Mouse (Mus musculus) liver, embryonic 16.5 days (tissue): Measurements from ENCODE around the gene Dapp1. TPM values are rescaled to one million over a fixed set of nuclear protein-coding genes. Genes with fewer than 3 reads are reported as not detected.

Experiments
- ATAC-seq: fragments of 200-750 bp; cut with Nextera tagmentation; 2 replicates; pipeline ENCODE4 v1.8.0; 2017; ENCODE audit warnings: low read depth, mild to moderate bottlenecking, moderate number of reproducible peaks, moderate library complexity
- H3K27ac ChIP-seq: fragments of 300-500 bp; sonication (generic); 2 replicates; pipeline ENCODE4 v1.5.1; 2014; ENCODE audit warnings: mild to moderate bottlenecking, low read length
- H3K27me3 ChIP-seq: fragments of 300-500 bp; sonication (generic); 2 replicates; pipeline ENCODE4 v1.6.1; 2014; ENCODE audit warnings: low read depth, low read length, mixed read lengths; ENCODE audit not compliant: control insufficient read depth, insufficient read depth
- H3K36me3 ChIP-seq: fragments of 300-500 bp; sonication (generic); 2 replicates; pipeline ENCODE4 v1.6.1; 2014; ENCODE audit warnings: mild to moderate bottlenecking; ENCODE audit not compliant: control insufficient read depth, insufficient read depth
- H3K4me1 ChIP-seq: fragments of 300-500 bp; sonication (generic); 2 replicates; pipeline ENCODE4 v1.6.1; 2014; ENCODE audit warnings: low read depth, low read length, mixed read lengths; ENCODE audit not compliant: control insufficient read depth
- H3K4me2 ChIP-seq: fragments of 300-500 bp; sonication (generic); 2 replicates; pipeline ENCODE4 v1.6.1; 2014; ENCODE audit warnings: low read depth, low read length, mixed read lengths
- H3K4me3 ChIP-seq: fragments of 300-500 bp; sonication (generic); 2 replicates; pipeline ENCODE4 v1.5.1; 2014; ENCODE audit warnings: low read depth, mild to moderate bottlenecking, low read length
- H3K9ac ChIP-seq: fragments of 300-500 bp; sonication (generic); 2 replicates; pipeline ENCODE4 v1.6.1; 2014; ENCODE audit warnings: low read depth, low read length
- H3K9me3 ChIP-seq: fragments of 300-500 bp; sonication (generic); replicated peaks from 2 replicates; pipeline ENCODE4 v1.6.1; 2016; ENCODE audit warnings: low read length; ENCODE audit not compliant: control insufficient read depth
- WGBS: fragments of 180-500 bp; shearing (Covaris S2); extraction: QIAGEN DNeasy Blood & Tissue Kit; methylation state at CpG from one replicate; pipeline ENCODE4 v1.1.7; 2014; ENCODE audit not compliant: insufficient replicate concordance; 5-methylcytosine and 5-hydroxymethylcytosine counted together
- polyA plus RNA-seq: library from polyadenylated mRNA; unstranded; fragments of >200 nt; fragmentation: Nextera tagmentation; extraction: Ambion mirVana; gene quantifications from 2 replicates; pipeline ENCODE4 v1.2.1, GENCODE M21; 2015

Dapp1 gene
- polyA plus RNA-seq, 1 experiment from 2014 or later = 13.0 TPM

DNA sequence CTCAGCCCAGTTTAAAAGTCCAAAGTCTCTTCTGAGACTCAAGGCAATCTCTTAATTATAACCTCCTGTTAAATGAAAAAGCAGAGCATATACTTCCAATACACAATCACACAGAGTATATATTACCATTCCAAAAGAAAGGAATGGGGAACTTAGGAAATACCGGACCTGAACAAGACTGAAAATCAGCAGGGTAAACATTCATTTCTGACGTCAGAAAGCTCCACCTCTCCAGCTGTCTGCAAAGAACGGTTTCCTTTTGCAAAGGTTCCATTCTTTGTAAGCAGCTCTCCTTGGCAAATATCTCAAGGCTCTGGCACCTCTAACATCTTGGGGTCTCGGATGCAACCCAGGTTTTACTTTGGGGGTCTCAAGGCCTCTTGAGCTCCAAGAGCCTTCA lies 31.0 kb upstream of the Dapp1 start:
- peak overlapping the region; percentile 35 for H3K4me3 ChIP-seq
- no peak for ATAC-seq
- no peaks in the 10 kb centered on the region for H3K36me3 ChIP-seq
- no peaks in the 10 kb centered on the region for H3K9me3 ChIP-seq
- 36% methylated on average over 4 of the region's 4 CpGs for WGBS
- no peaks in the 10 kb centered on the region for H3K27me3 ChIP-seq
- H3K4me1 ChIP-seq = no peaks in the 10 kb centered on the region
- no peak overlapping the region for H3K9ac ChIP-seq
- H3K27ac ChIP-seq = no peak overlapping the region
- H3K4me2 ChIP-seq = peak overlapping the region; percentile 34

DNA sequence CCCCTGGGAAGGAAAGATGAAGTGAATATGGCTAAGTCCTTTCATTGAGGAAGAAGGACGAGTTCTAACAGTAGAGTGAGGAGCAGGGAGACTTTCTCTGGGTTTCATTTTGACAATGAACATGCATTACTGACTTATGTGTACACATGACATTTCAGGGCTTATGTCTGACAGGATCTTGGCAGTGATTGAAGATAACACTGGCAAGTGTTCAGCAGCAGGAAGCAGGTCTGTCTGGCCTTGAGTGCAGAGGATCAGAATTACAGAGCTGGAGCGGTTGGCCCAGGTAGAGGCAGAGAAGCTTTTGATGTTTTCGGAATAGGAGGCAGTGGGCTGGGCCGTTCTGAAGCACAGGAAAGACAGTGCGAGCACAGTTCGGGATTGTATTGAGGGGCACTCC lies 26.8 kb upstream of the Dapp1 start:
- WGBS = 61% methylated on average over 6 of the region's 6 CpGs
- no peaks in the 10 kb centered on the region for H3K9me3 ChIP-seq
- H3K9ac ChIP-seq = no peak overlapping the region
- no peaks in the 10 kb centered on the region for H3K4me1 ChIP-seq
- H3K4me2 ChIP-seq = no peak overlapping the region
- no peak overlapping the region for H3K27ac ChIP-seq
- no peaks in the 10 kb centered on the region for H3K27me3 ChIP-seq
- ATAC-seq = no peak
- no peak overlapping the region for H3K4me3 ChIP-seq
- no peaks in the 10 kb centered on the region for H3K36me3 ChIP-seq

DNA sequence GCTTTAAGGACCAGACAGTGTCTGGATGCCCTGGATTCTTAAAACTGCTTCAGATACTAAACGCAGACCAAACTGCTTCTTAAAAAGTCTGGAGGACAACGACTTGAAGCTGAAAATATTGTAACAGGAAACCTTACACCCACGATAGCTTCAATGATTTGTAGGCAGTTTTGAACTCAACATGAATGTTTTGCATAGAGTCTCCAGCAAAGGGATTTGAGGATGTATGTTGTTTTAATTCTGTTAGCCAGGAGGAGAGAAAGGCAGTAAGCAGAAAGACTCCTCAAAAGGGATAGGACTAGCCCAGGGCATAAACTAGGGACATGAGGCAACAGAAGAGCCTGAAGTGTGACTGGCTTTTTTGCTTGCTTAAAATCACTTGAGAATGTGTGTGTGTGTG lies 25.6 kb upstream of the Dapp1 start:
- Histone ChIP-seq H3K9ac (no peak overlapping the region), H3K27ac (no peak overlapping the region), H3K27me3 (no peaks in the 10 kb centered on the region), H3K4me1 (no peaks in the 10 kb centered on the region), H3K4me3 (no peak overlapping the region), H3K9me3 (no peaks in the 10 kb centered on the region), H3K36me3 (no peaks in the 10 kb centered on the region), H3K4me2 (no peak overlapping the region)
- WGBS = 43% methylated on average over 3 of the region's 3 CpGs
- ATAC-seq = no peak

DNA sequence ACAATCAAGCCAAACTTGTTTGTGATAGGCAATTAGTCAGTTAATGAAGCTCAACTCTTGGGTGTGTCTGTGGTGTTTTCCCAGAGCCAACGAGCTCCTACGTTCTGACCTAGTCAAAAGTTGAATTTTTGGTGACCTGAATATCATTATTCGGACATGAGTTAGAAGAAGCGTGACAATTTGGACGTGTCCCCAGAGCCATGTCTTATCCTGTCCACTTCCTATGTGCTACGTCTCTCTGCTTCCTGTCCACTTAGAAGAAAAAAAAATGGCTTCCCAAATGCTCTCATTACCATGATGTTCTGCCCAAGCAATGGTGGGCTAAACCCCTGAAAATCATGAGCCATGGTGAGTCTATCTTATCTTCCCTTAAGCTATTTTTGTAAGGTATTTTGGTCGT lies 21.9 kb upstream of the Dapp1 start:
- no peak for ATAC-seq
- no peak overlapping the region for H3K9ac ChIP-seq
- 61% methylated on average over 7 of the region's 7 CpGs for WGBS

DNA sequence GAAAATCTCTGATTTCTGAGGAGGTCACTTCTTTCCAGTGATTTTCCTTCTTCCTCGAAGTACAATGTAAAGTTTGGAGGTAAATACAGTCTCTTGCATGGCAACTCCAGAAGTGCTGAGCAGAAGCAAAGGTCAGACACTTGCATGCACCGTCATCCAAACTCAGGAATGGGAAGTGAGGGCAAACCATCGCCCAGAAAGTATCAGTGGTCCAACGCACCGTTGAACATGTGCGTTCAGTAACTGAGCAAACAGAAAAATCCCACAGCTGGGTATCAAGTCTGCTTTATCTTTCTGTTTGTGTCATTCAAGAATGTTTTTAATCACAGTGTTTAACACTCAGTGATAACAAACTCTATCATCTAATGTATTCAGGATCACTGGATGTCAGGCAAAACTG lies 21.2 kb upstream of the Dapp1 start:
- H3K9me3 ChIP-seq = no peaks in the 10 kb centered on the region
- H3K4me3 ChIP-seq = no peak overlapping the region
- no peak overlapping the region for H3K27ac ChIP-seq
- H3K4me1 ChIP-seq = no peaks in the 10 kb centered on the region; the same call in 1 of the 2 replicates
- WGBS = 31% methylated on average over 6 of the region's 6 CpGs
- H3K4me2 ChIP-seq = no peak overlapping the region
- no peak overlapping the region for H3K9ac ChIP-seq
- ATAC-seq = no peak
- H3K27me3 ChIP-seq = no peaks in the 10 kb centered on the region
- H3K36me3 ChIP-seq = no peaks in the 10 kb centered on the region

More for the DNA sequence above, 21.9 kb upstream of the Dapp1 start:
- Histone ChIP-seq H3K4me2 (no peak overlapping the region), H3K27ac (no peak overlapping the region), H3K36me3 (no peaks in the 10 kb centered on the region), H3K9me3 (no peaks in the 10 kb centered on the region), H3K4me3 (no peak overlapping the region), H3K4me1 (no peaks in the 10 kb centered on the region; the same call in 1 of the 2 replicates), H3K27me3 (no peaks in the 10 kb centered on the region)

DNA sequence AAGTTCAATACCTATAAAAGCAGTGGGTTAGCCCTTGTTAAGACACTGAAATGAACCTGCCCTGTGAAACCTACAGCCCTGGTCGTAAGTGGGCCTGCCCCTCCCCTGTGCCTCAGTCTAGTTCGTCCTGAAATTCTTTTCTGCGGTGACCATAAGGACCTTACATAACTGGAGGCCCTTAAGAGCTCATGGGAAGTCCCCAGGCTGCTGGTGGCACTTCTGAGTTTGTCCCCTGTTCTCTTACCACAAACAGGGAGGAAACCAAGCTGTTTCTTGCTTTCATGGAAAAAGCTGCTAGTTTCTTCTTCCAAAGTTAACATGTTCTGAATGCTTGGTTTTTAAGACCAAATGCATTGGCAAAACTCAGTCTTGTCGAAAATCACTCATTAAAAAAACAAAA lies 20.5 kb upstream of the Dapp1 start:
- H3K4me1 ChIP-seq = no peaks in the 10 kb centered on the region; the same call in 1 of the 2 replicates
- WGBS = 27% methylated on average over 4 of the region's 4 CpGs
- H3K9me3 ChIP-seq = no peaks in the 10 kb centered on the region
- no peaks in the 10 kb centered on the region; the same call in 1 of the 2 replicates for H3K27me3 ChIP-seq
- ATAC-seq = no peak
- no peak overlapping the region for H3K4me3 ChIP-seq
- H3K27ac ChIP-seq = no peak overlapping the region
- H3K9ac ChIP-seq = no peak overlapping the region
- no peaks in the 10 kb centered on the region for H3K36me3 ChIP-seq
- no peak overlapping the region for H3K4me2 ChIP-seq

DNA sequence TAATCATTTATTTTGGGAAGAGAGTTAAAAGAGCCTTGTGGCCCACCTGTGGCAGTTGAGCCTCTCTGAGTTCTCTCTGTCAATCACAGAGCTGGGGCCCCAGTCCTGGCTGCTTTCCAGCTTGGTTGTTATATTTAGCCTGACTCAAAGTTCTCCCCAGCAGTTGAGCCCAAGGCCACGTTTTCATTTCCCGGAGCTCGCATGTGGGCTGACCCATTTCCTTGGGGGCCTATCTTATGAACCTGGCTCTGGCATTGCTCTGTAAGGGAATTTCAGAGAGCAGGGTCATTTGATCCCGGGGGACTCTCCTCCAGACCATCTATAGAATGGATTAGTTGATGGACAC lies 19.4 kb upstream of the Dapp1 start:
- H3K4me2 ChIP-seq = no peak overlapping the region
- H3K9me3 ChIP-seq = no peaks in the 10 kb centered on the region
- no peak overlapping the region for H3K9ac ChIP-seq
- H3K36me3 ChIP-seq = no peaks in the 10 kb centered on the region
- H3K27me3 ChIP-seq = no peaks in the 10 kb centered on the region; the same call in 1 of the 2 replicates
- peak; percentile 24; the same call in 1 of the 2 replicates for ATAC-seq
- H3K4me1 ChIP-seq = no peaks in the 10 kb centered on the region; the same call in 1 of the 2 replicates
- 23% methylated on average over 4 of the region's 4 CpGs for WGBS
- H3K27ac ChIP-seq = no peak overlapping the region
- H3K4me3 ChIP-seq = no peak overlapping the region

DNA sequence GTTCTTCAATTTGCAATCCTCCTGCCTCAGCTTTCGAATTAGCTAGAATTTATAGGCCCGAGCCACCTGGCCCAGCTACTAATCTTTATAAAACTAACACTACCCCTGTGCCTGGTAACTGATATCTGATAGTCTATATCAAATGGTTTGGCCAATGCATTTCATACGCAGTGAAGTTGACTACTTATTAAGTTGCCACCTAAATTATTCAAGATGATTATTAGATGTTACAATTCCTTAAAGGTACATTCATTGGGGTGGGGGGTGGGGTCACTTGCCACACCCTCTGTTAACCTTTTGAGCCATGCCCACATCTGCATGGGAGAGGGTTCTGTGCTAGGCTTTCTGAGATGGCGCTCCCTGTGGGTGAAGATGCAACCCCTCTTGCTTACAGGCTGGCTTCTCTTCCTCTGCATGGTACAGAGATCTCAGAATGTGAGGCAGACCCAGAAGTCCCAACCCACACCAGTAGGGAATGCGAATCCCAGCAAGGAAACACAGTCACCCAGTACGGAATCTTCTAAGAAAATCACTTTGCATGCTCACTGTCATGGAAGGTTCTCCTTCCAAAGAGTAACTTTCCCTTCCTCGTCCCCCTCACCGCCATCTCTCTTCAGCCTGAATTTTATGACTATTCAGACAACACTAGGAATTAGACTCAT lies 18.8 kb upstream of the Dapp1 start:
- H3K4me3 ChIP-seq = no peak overlapping the region
- no peak overlapping the region for H3K4me2 ChIP-seq
- H3K9ac ChIP-seq = no peak overlapping the region
- H3K9me3 ChIP-seq = no peaks in the 10 kb centered on the region
- no peak overlapping the region for H3K27ac ChIP-seq
- ATAC-seq = no peak
- no peaks in the 10 kb centered on the region; the same call in 1 of the 2 replicates for H3K27me3 ChIP-seq
- H3K36me3 ChIP-seq = no peaks in the 10 kb centered on the region
- WGBS = 72% methylated on average over 8 of the region's 8 CpGs
- no peaks in the 10 kb centered on the region; the same call in 1 of the 2 replicates for H3K4me1 ChIP-seq

DNA sequence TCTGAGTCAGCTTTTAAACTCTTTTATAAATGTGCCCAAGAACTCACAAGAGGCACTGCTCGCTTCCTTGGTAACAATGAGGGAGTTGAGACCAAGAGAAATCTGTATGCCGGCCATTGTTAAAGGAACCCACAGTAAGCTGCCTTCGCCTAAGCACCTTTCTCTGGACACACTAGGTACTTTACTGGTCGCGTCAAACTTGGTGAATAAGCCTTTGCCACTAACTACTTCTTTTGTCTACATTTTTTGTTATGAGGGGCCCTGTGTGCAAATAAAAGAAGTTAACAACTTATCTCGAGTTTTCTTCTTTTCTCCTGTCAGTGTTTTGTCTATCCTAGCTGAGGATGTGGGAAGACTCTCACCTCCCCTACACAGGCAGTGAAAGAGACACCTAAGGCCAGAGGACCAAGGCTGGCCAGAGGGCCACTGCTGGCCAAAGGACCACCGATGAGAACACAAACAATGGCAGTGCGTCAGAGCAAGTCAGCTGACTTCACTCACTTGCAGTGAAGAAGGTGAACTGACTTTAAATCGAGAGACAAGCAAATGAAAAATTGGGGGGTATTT lies 18.0 kb upstream of the Dapp1 start:
- ATAC-seq = no peak
- Histone ChIP-seq H3K4me1 (no peaks in the 10 kb centered on the region; the same call in 1 of the 2 replicates), H3K36me3 (no peaks in the 10 kb centered on the region), H3K27ac (no peak overlapping the region), H3K4me3 (no peak overlapping the region), H3K4me2 (no peak overlapping the region), H3K27me3 (no peaks in the 10 kb centered on the region; the same call in 1 of the 2 replicates), H3K9ac (no peak overlapping the region), H3K9me3 (no peaks in the 10 kb centered on the region)
- WGBS = 66% methylated on average over 9 of the region's 9 CpGs
